Mouse (Mus musculus): ENCODE results near the gene Ambp. TPM values are rescaled to one million over a fixed set of nuclear protein-coding genes. Genes with fewer than 3 reads are reported as not detected.
A peak's percentile ranks its signal among the peaks of the same experiment; 100 is the strongest.

The Ambp gene
- total and polyA plus RNA-seq, 3 experiments: 0.38 to 7.1 (median 0.61) TPM

GRCm38 (mm10) chr4:63118639-63119437 is 35.8 kb downstream of the Ambp start:
- DNase-seq: peak; percentile 76

DNA sequence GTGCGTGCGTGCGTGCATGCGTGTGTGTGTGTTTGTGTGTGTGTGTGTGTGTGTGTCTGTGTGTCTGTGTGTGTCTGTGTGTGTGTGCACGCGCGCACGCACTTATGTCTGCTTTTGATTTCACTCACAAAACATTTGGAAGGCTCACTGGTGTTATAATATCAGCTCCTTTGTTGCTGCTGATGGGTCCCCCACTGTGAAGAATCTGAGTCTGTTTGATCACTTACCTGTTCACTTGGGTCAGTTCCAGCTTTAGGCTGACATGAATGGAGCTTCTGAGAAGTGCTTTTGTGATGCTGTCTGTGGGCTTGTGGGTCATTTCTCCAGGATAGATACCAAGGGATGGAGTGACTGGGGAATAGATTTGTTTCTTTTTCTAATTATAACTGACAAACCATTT is 48.9 kb downstream of the Ambp start:
- no peak for DNase-seq

DNA sequence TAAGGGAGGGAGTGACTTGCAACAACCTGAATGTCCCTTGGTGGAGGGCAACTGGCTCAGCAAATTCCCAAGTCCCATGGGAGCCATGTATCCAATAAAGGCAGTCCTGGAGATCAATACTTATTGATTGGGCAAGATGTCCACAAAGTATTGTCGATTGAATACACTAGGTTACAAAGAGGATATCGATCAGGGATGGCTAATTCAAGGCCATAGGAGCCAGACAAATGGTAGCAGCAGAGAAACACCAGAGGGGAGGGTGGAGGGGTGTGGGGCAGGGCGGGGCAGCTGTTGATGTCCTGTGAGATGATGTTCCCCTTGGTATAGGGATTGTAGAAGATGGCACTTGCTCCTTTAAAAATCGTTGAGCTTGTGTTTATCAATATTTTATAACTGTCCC is 52.6 kb downstream of the Ambp start:
- no peak for DNase-seq

- DNase-seq: no peak
These were observed 54.1 kb downstream of the Ambp start for GRCm38 (mm10) chr4:63100478-63100877.

- no peak for DNase-seq
These were observed 57.0 kb downstream of the Ambp start for GRCm38 (mm10) chr4:63097603-63098002.

Other genes with a start within 250 kb of the Ambp start
- gene Zfp618, start 189.2 kb downstream of the Ambp start, total RNA-seq (2021): 1 to 10 TPM; 2.2 to 4.9 TPM
- 2.5 TPM in 2 replicates for gene Zfp618, start 189.2 kb downstream of the Ambp start, polyA plus RNA-seq (2012; rRNA removed)
- gene Kif12, start 17.3 kb upstream of the Ambp start, total RNA-seq (2021): not detected
- gene Kif12, start 17.3 kb upstream of the Ambp start, polyA plus RNA-seq (2012; rRNA removed): 0.26 TPM in 1 of 2 replicates, not detected in the other
- 10 to 100 TPM in 1 of 2 experiments, 1 to 10 TPM in 1; 8.4 to 13.0 TPM for gene Col27a1, start 59.2 kb upstream of the Ambp start, total RNA-seq (2021)
- gene Col27a1, start 59.2 kb upstream of the Ambp start, polyA plus RNA-seq (2012; rRNA removed): 12.9 and 14.9 TPM in 2 replicates
- gene Orm1, start 189.8 kb upstream of the Ambp start, total RNA-seq (2021): 10 to 100 TPM; 38.2 to 61.8 TPM
- 13.8 and 18.0 TPM in 2 replicates for gene Orm1, start 189.8 kb upstream of the Ambp start, polyA plus RNA-seq (2012; rRNA removed)
- 10 to 100 TPM; 11.7 to 12.3 TPM for gene Orm3, start 201.4 kb upstream of the Ambp start, total RNA-seq (2021)
- 1.8 and 2.2 TPM in 2 replicates for gene Orm3, start 201.4 kb upstream of the Ambp start, polyA plus RNA-seq (2012; rRNA removed)
- 1 to 10 TPM; 3.9 to 8.2 TPM for gene Orm2, start 207.7 kb upstream of the Ambp start, total RNA-seq (2021)
- 0.51 and 1.1 TPM in 2 replicates for gene Orm2, start 207.7 kb upstream of the Ambp start, polyA plus RNA-seq (2012; rRNA removed)
- gene Akna, start 248.6 kb upstream of the Ambp start, total RNA-seq (2021): 1 to 10 TPM; 3.9 to 4.7 TPM
- 5.1 and 5.6 TPM in 2 replicates for gene Akna, start 248.6 kb upstream of the Ambp start, polyA plus RNA-seq (2012; rRNA removed)